Mouse (Mus musculus) monocyte, adult 5-6 weeks (primary cell): ENCODE data around the gene Kcnj9. TPM values are rescaled to one million over a fixed set of nuclear protein-coding genes. Genes with fewer than 3 reads are reported as not detected.

Source experiments
- ATAC-seq: fragments of 153-309, 156-312 bp; replicated peaks from 2 replicates; pipeline ENCODE4 v1.8.0; 2017; ENCODE audit warnings: mild to moderate bottlenecking; ENCODE audit not compliant: low TSS enrichment, insufficient number of reproducible peaks, severe bottlenecking, poor library complexity, low FRiP score
- total RNA-seq: library from RNA; stranded (forward); fragments of 200-1000, 200-491, 200-594 nt; gene quantifications from 3 replicates; pipeline ENCODE4 v1.2.3, GENCODE M21; 2017

The Kcnj9 gene
- total RNA-seq, 1 experiment from 2014 or later, result not detected

GRCm38 (mm10) chr1:172317946-172318345 is 11.2 kb downstream of the Kcnj9 start:
- ATAC-seq, result no peak

GRCm38 (mm10) chr1:172317431-172317830 is 11.7 kb downstream of the Kcnj9 start:
- no peak for ATAC-seq

- no peak for ATAC-seq
Measured at GRCm38 (mm10) chr1:172314911-172315310, 14.2 kb downstream of the Kcnj9 start.

GRCm38 (mm10) chr1:172313613-172314411 is 15.3 kb downstream of the Kcnj9 start:
- ATAC-seq, result no peak

- ATAC-seq, result no peak
Measured at GRCm38 (mm10) chr1:172312768-172313561, 16.2 kb downstream of the Kcnj9 start.

GRCm38 (mm10) chr1:172311921-172312767 is 17.0 kb downstream of the Kcnj9 start:
- peak; percentile 13; the same call in 1 of the 2 replicates for ATAC-seq

GRCm38 (mm10) chr1:172311248-172311906 is 17.7 kb downstream of the Kcnj9 start:
- peak; percentile 6; the same call in 1 of the 2 replicates for ATAC-seq

GRCm38 (mm10) chr1:172309699-172310398 is 19.3 kb downstream of the Kcnj9 start:
- peak; percentile 51 for ATAC-seq

GRCm38 (mm10) chr1:172308409-172308808 is 20.7 kb downstream of the Kcnj9 start:
- ATAC-seq, result no peak

- no peak for ATAC-seq
Measured at GRCm38 (mm10) chr1:172307936-172308335, 21.2 kb downstream of the Kcnj9 start.

GRCm38 (mm10) chr1:172306885-172307284 is 22.2 kb downstream of the Kcnj9 start:
- no peak for ATAC-seq

GRCm38 (mm10) chr1:172306196-172306595 is 22.9 kb downstream of the Kcnj9 start:
- ATAC-seq, result 0 out of 2 replicates have a peak, but pooled peaks have one; percentile 8

- no peak for ATAC-seq
Measured at GRCm38 (mm10) chr1:172305635-172306034, 23.5 kb downstream of the Kcnj9 start.

GRCm38 (mm10) chr1:172305153-172305552 is 24.0 kb downstream of the Kcnj9 start:
- ATAC-seq, result no peak

GRCm38 (mm10) chr1:172304443-172304842 is 24.7 kb downstream of the Kcnj9 start:
- no peak for ATAC-seq

GRCm38 (mm10) chr1:172302851-172303250 is 26.3 kb downstream of the Kcnj9 start:
- ATAC-seq, result no peak

- no peak for ATAC-seq
Measured at GRCm38 (mm10) chr1:172302311-172302710, 26.8 kb downstream of the Kcnj9 start.

- no peak for ATAC-seq
Measured at GRCm38 (mm10) chr1:172301180-172301579, 27.9 kb downstream of the Kcnj9 start.
